Mouse (Mus musculus): ENCODE measurements at regions not wholly inside any gene's neighbourhood (a gene's known extent, or its start where the extent isn't known, plus 50 kb on each side); places are given as distances from the start of the nearest gene placed in this dataset.

DNA sequence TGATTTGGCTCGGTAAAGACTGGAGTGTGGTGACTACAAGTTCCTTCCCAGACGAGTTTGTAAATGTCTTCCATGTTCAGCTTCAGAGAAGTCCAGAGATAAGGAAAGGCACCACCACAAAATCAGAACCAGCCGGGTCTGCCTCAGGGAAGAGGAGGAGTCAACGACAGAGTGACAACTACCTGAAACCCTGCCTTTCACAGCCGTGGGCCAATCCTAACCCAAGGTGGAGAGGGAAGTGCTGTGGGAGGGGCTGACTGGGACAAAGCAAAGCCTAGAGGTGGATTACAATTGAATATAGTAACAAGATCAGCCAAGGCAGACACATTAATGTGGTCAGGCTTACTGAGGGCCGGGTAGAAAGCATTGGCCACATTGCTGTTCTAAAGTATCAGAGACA lies 174.9 kb upstream of the Prep start:
- no peak for TF ChIP-seq CTCF (IDR thresholded peaks at IDR 0.05; ENCODE audit: low read depth)
- Histone ChIP-seq H3K4me3 (ENCODE audit: low read length) (no peak overlapping the region), H3K27ac (no peak overlapping the region), H3K4me2 (ENCODE audit: low read depth, low read length) (no peak overlapping the region), H3K4me1 (ENCODE audit: insufficient read depth, low read length) (0 out of 2 replicates have a peak, but pooled peaks cover 2% of the 10 kb centered on the region), H3K27me3 (ENCODE audit: insufficient read depth, low read length) (no peaks in the 10 kb centered on the region), H3K9me3 (ENCODE audit: low read length) (no peaks in the 10 kb centered on the region), H3K9ac (replicated peaks; ENCODE audit: low read length) (no peak overlapping the region), H3K36me3 (ENCODE audit: insufficient read depth, low read length) (no peaks in the 10 kb centered on the region)
- ATAC-seq: no peak
- no peak for DNase-seq (ENCODE audit: low spot score)
- 65% methylated on average over 6 of the region's 6 CpGs for WGBS

DNA sequence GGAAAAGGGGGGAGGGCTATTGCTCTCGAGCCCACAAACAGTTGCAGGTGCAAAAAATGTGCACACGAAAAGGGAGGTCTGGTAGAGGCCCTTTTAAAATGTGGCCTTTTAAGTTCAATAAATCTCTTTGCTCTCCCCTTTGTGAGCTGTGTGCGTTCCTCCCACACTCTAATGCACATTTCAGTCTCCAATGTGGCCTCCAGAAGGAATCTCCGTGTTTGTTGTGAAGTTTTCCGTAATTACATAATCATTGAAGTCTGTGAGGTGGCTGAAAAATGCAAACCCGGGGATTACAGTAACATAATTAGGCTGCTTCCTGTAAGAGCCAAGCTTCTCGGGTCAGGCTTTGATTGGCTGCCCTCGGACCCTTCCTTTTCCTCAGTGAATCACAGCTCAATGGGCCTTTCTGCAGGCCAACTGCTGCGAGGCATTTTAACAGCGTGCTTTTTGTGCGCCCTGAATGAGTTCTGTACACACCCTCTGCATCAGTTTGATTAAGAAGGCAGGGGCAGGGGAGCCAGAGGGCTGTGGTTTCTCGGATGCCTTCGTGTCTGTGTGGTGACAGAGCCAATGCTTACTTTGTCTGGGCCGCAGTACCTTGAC lies 179.8 kb upstream of the Prep start:
- Histone ChIP-seq H3K27ac (no peak overlapping the region), H3K27me3 (ENCODE audit: insufficient read depth, low read length) (no peaks in the 10 kb centered on the region), H3K9me3 (ENCODE audit: low read length) (no peaks in the 10 kb centered on the region), H3K4me3 (ENCODE audit: low read length) (no peak overlapping the region), H3K4me2 (ENCODE audit: low read depth, low read length) (no peak overlapping the region), H3K9ac (replicated peaks; ENCODE audit: low read length) (no peak overlapping the region), H3K4me1 (ENCODE audit: insufficient read depth, low read length) (0 out of 2 replicates have a peak, but pooled peaks cover 2% of the 10 kb centered on the region), H3K36me3 (ENCODE audit: insufficient read depth, low read length) (no peaks in the 10 kb centered on the region)
- ATAC-seq (no peak), DNase-seq (ENCODE audit: low spot score) (peak; percentile 10)
- WGBS: 26% methylated on average over 14 of the region's 14 CpGs
- no peak for TF ChIP-seq CTCF (IDR thresholded peaks at IDR 0.05; ENCODE audit: low read depth)

DNA sequence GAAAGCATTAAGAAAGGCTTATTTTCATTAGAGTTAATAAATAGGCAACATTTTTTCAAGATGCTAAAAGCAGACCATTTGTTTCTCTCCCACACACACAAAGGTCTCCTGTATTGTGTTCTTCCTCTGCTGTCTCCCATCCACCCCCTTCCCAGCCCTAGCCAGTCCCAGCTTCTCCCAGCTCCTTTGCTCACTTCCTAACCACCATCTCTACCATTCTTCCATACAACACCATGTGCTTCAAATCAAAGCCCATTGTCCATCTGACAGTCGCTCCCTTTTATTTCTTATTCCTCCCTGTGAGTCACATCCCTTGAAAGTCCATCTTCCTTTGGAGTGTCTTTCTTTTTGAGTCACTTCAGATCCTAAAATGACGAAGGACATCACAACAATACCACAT lies 185.0 kb upstream of the Prep start:
- Histone ChIP-seq H3K36me3 (ENCODE audit: insufficient read depth, low read length) (no peaks in the 10 kb centered on the region), H3K4me3 (ENCODE audit: low read length) (no peak overlapping the region), H3K9ac (replicated peaks; ENCODE audit: low read length) (no peak overlapping the region), H3K9me3 (ENCODE audit: low read length) (no peaks in the 10 kb centered on the region), H3K4me1 (ENCODE audit: insufficient read depth, low read length) (no peaks in the 10 kb centered on the region), H3K27me3 (ENCODE audit: insufficient read depth, low read length) (no peaks in the 10 kb centered on the region), H3K4me2 (ENCODE audit: low read depth, low read length) (no peak overlapping the region), H3K27ac (no peak overlapping the region)
- TF ChIP-seq CTCF (IDR thresholded peaks at IDR 0.05; ENCODE audit: low read depth): no peak
- ATAC-seq: no peak
- WGBS: 52% methylated on average over 2 of the region's 2 CpGs
- no peak for DNase-seq (ENCODE audit: low spot score)

GRCm38 (mm10) chr10:44877076-44877663 lies 189.8 kb upstream of the Prep start:
- 90% methylated on average over 9 of the region's 9 CpGs for WGBS
- Histone ChIP-seq H3K9me3 (ENCODE audit: low read length) (no peaks in the 10 kb centered on the region), H3K4me3 (ENCODE audit: low read length) (no peak overlapping the region)

GRCm38 (mm10) chr10:44873642-44874285 lies 193.2 kb upstream of the Prep start:
- H3K36me3 ChIP-seq (ENCODE audit: insufficient read depth, low read length): no peaks in the 10 kb centered on the region
- H3K4me1 ChIP-seq (ENCODE audit: insufficient read depth, low read length): no peaks in the 10 kb centered on the region
- no peak overlapping the region for H3K4me3 ChIP-seq (ENCODE audit: low read length)
- no peak overlapping the region for H3K4me2 ChIP-seq (ENCODE audit: low read depth, low read length)
- no peaks in the 10 kb centered on the region for H3K27me3 ChIP-seq (ENCODE audit: insufficient read depth, low read length)
- no peak for TF ChIP-seq CTCF (IDR thresholded peaks at IDR 0.05; ENCODE audit: low read depth)
- no peaks in the 10 kb centered on the region for H3K9me3 ChIP-seq (ENCODE audit: low read length)
- H3K9ac ChIP-seq (replicated peaks; ENCODE audit: low read length): no peak overlapping the region
- no peak for ATAC-seq
- no peak overlapping the region for H3K27ac ChIP-seq
- DNase-seq (ENCODE audit: low spot score): peak; percentile 5
- WGBS: 71% methylated on average over 5 of the region's 5 CpGs

More at GRCm38 (mm10) chr10:44877076-44877663, 189.8 kb upstream of the Prep start:
- no peak for ATAC-seq
- Histone ChIP-seq H3K36me3 (ENCODE audit: insufficient read depth, low read length) (no peaks in the 10 kb centered on the region), H3K27me3 (ENCODE audit: insufficient read depth, low read length) (no peaks in the 10 kb centered on the region), H3K27ac (no peak overlapping the region), H3K4me1 (ENCODE audit: insufficient read depth, low read length) (no peaks in the 10 kb centered on the region), H3K9ac (replicated peaks; ENCODE audit: low read length) (no peak overlapping the region), H3K4me2 (ENCODE audit: low read depth, low read length) (no peak overlapping the region)
- no peak for DNase-seq (ENCODE audit: low spot score)
- no peak for TF ChIP-seq CTCF (IDR thresholded peaks at IDR 0.05; ENCODE audit: low read depth)

GRCm38 (mm10) chr10:44864191-44864747 lies 202.7 kb upstream of the Prep start:
- no peak overlapping the region for H3K9ac ChIP-seq (replicated peaks; ENCODE audit: low read length)
- TF ChIP-seq CTCF (IDR thresholded peaks at IDR 0.05; ENCODE audit: low read depth): no peak
- H3K27ac ChIP-seq: no peak overlapping the region
- no peaks in the 10 kb centered on the region for H3K27me3 ChIP-seq (ENCODE audit: insufficient read depth, low read length)
- H3K9me3 ChIP-seq (ENCODE audit: low read length): no peaks in the 10 kb centered on the region
- ATAC-seq (no peak), DNase-seq (ENCODE audit: low spot score) (no peak)
- WGBS: 100% methylated on average over 1 of the region's 1 CpGs
- no peaks in the 10 kb centered on the region for H3K36me3 ChIP-seq (ENCODE audit: insufficient read depth, low read length)
- no peak overlapping the region for H3K4me2 ChIP-seq (ENCODE audit: low read depth, low read length)
- no peak overlapping the region for H3K4me3 ChIP-seq (ENCODE audit: low read length)
- no peaks in the 10 kb centered on the region for H3K4me1 ChIP-seq (ENCODE audit: insufficient read depth, low read length)

DNA sequence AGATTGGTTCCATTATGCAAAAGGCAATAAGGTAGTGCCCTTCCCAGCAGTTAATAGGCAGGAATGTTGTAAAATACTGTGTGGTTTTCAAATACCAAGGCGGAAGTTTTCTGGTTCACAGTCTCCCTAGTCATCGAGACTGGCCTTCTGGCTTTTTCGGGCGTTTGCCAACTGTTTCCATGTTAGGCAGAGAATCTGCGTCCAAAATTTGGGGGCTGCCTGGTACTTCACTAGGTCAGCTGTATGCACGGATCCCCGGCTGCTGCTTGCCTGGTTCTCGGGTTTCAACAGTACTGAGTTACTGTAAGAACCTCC lies 204.7 kb upstream of the Prep start:
- Histone ChIP-seq H3K36me3 (ENCODE audit: insufficient read depth, low read length) (no peaks in the 10 kb centered on the region), H3K9ac (replicated peaks; ENCODE audit: low read length) (no peak overlapping the region), H3K27me3 (ENCODE audit: insufficient read depth, low read length) (no peaks in the 10 kb centered on the region), H3K4me2 (ENCODE audit: low read depth, low read length) (no peak overlapping the region), H3K27ac (no peak overlapping the region), H3K4me3 (ENCODE audit: low read length) (no peak overlapping the region), H3K9me3 (ENCODE audit: low read length) (no peaks in the 10 kb centered on the region), H3K4me1 (ENCODE audit: insufficient read depth, low read length) (no peaks in the 10 kb centered on the region)
- no peak for TF ChIP-seq CTCF (IDR thresholded peaks at IDR 0.05; ENCODE audit: low read depth)
- 73% methylated on average over 8 of the region's 8 CpGs for WGBS
- DNase-seq (ENCODE audit: low spot score) (no peak), ATAC-seq (no peak)

Measured in hindbrain, postnatal 0 days (tissue).